Mouse (Mus musculus): ENCODE data around the gene Avpr2.

Avpr2 gene

GRCm38 (mm10) chrX:73891551-73892152 lies at the start of gene Avpr2:
TSS of gene Avpr2 (plus strand) at chrX:73892102.
- no peak for DNase-seq

GRCm38 (mm10) chrX:73854326-73855086 lies 37.4 kb upstream of the Avpr2 start:
- no peak for DNase-seq

- DNase-seq = no peak
Measured at GRCm38 (mm10) chrX:73855087-73855408, 36.9 kb upstream of the Avpr2 start.

- DNase-seq = no peak
Measured at GRCm38 (mm10) chrX:73864692-73865091, 27.2 kb upstream of the Avpr2 start.

GRCm38 (mm10) chrX:73867256-73867655 lies 24.6 kb upstream of the Avpr2 start:
- DNase-seq = no peak

GRCm38 (mm10) chrX:73867852-73868251 lies 24.1 kb upstream of the Avpr2 start:
- DNase-seq = no peak

- DNase-seq = peak; percentile 70
Measured at GRCm38 (mm10) chrX:73869334-73869733, 22.6 kb upstream of the Avpr2 start.

GRCm38 (mm10) chrX:73871474-73871873 lies 20.4 kb upstream of the Avpr2 start:
- DNase-seq = no peak

GRCm38 (mm10) chrX:73871956-73872355 lies 19.9 kb upstream of the Avpr2 start:
- no peak for DNase-seq

GRCm38 (mm10) chrX:73875881-73876280 lies 16.0 kb upstream of the Avpr2 start:
- no peak for DNase-seq

- DNase-seq = no peak
Measured at GRCm38 (mm10) chrX:73877014-73877413, 14.9 kb upstream of the Avpr2 start.

- peak; percentile 78 for DNase-seq
Measured at GRCm38 (mm10) chrX:73880194-73881035, 11.5 kb upstream of the Avpr2 start.

- no peak for DNase-seq
Measured at GRCm38 (mm10) chrX:73881036-73881427, 10.9 kb upstream of the Avpr2 start.

- DNase-seq = no peak
Measured at GRCm38 (mm10) chrX:73881463-73881862, 10.4 kb upstream of the Avpr2 start.

GRCm38 (mm10) chrX:73892833-73893232 lies 931 bp downstream of the Avpr2 start:
- DNase-seq = no peak

- DNase-seq = peak; percentile 83
Measured at GRCm38 (mm10) chrX:73895719-73896118, 3.8 kb downstream of the Avpr2 start, which contains the start of gene L1cam. TSS of gene L1cam (minus strand) at chrX:73896105.

GRCm38 (mm10) chrX:73897959-73898358 lies 6.1 kb downstream of the Avpr2 start:
- no peak for DNase-seq

GRCm38 (mm10) chrX:73910049-73910448 lies 18.1 kb downstream of the Avpr2 start:
- DNase-seq = no peak

GRCm38 (mm10) chrX:73910451-73910850 lies 18.5 kb downstream of the Avpr2 start:
- DNase-seq = no peak

GRCm38 (mm10) chrX:73911156-73911555 lies 19.3 kb downstream of the Avpr2 start:
- DNase-seq = peak; percentile 86

GRCm38 (mm10) chrX:73911588-73911987 lies 19.7 kb downstream of the Avpr2 start:
- DNase-seq = peak; percentile 73

- DNase-seq = peak; percentile 89
Measured at GRCm38 (mm10) chrX:73914827-73915703, 23.2 kb downstream of the Avpr2 start.

GRCm38 (mm10) chrX:73916945-73917344 lies 25.0 kb downstream of the Avpr2 start:
- DNase-seq = no peak
